Comparison of ENCODE assay signal across 9 mouse cellular contexts in genomic region chr1:106711356-106712125, GRCm38 (mm10). TPM values are rescaled to one million over a fixed set of nuclear protein-coding genes. Genes with fewer than 3 reads are reported as not detected.
DNase-seq lines count a peak whose midpoint lies in the region; ATAC-seq lines count a peak whose summit lies in the region.
"Had no signal": no experiment of that assay in that cellular context is flagged by ENCODE, and none has a peak within 500 bp of the region (broad histone marks: within the 10 kb centered on the region; RNA-seq: fewer than 3 reads in every experiment).

No protein-coding gene starts in this region.

- H3K4me2 ChIP-seq in heart, embryonic 14.5 days (ENCODE audit: low read length), result peak overlapping the region; percentile 95
- H3K4me2 ChIP-seq in hindbrain, embryonic 16.5 days (ENCODE audit: low read length), result peak overlapping the region; percentile 84
- H3K4me2 ChIP-seq in midbrain, embryonic 11.5 days, result peak overlapping the region; percentile 85

- H3K27ac ChIP-seq in heart, embryonic 14.5 days (replicated peaks in 1 of 2; ENCODE audit: control insufficient read depth in 1 of 2, insufficient read depth in 1 of 2, low read depth in 2 of 2, low read length in 2 of 2), result no peak overlapping the region
- no peak overlapping the region for H3K27ac ChIP-seq in brown adipose tissue, adult 24 weeks (replicated peaks; ENCODE audit: low read depth, low read length)
- no peak overlapping the region for H3K27ac ChIP-seq in hindbrain, embryonic 16.5 days (ENCODE audit: low read depth, low read length)
- H3K27ac ChIP-seq in midbrain, embryonic 11.5 days (ENCODE audit: low read depth, low read length), result no peak overlapping the region

- no peak for ATAC-seq in heart, embryonic 14.5 days (ENCODE audit: insufficient number of reproducible peaks, insufficient read depth, low FRiP score, low read depth)
- no peak for ATAC-seq in hindbrain, embryonic 16.5 days
- no peak for ATAC-seq in midbrain, embryonic 11.5 days (ENCODE audit: low FRiP score)

- H3K4me3 ChIP-seq in heart, embryonic 14.5 days (ENCODE audit: control insufficient read depth in 1 of 2, insufficient read depth in 1 of 2, low read depth in 1 of 2, low read length in 2 of 2), result peak overlapping the region; percentile 48 to 86
- H3K4me3 ChIP-seq in brown adipose tissue, adult 24 weeks (ENCODE audit: insufficient read depth, low read depth, low read length), result peak overlapping the region; percentile 56; the same call in 1 of the 2 replicates
- peak overlapping the region; percentile 65 for H3K4me3 ChIP-seq in hindbrain, embryonic 16.5 days (ENCODE audit: low read length)
- H3K4me3 ChIP-seq in midbrain, embryonic 11.5 days (ENCODE audit: low read depth, low read length), result no peak overlapping the region
- H3K4me3 ChIP-seq: erythroblast, embryonic 14.5 days had no signal

- peaks cover 7 to 20% of the 10 kb centered on the region in 2 experiments for H3K4me1 ChIP-seq in heart, embryonic 14.5 days (ENCODE audit: control insufficient read depth in 2 of 2, insufficient read depth in 2 of 2, low read length in 2 of 2)
- peaks cover 3% of the 10 kb centered on the region; the same call in 1 of the 2 replicates for H3K4me1 ChIP-seq in brown adipose tissue, adult 24 weeks (ENCODE audit: control insufficient read depth, insufficient read depth, insufficient read length, low read length)
- H3K4me1 ChIP-seq in hindbrain, embryonic 16.5 days (ENCODE audit: control insufficient read depth, insufficient read depth, low read depth, low read length), result peaks cover 14% of the 10 kb centered on the region
- peaks cover 13% of the 10 kb centered on the region for H3K4me1 ChIP-seq in midbrain, embryonic 11.5 days (ENCODE audit: control insufficient read depth, insufficient read depth, low read length)

- WGBS in heart, embryonic 14.5 days, result 50% methylated on average over 12 of the region's 12 CpGs
- 65% methylated on average over 12 of the region's 12 CpGs for WGBS in hindbrain, embryonic 16.5 days
- WGBS in midbrain, embryonic 11.5 days, result 76% methylated on average over 12 of the region's 12 CpGs

- no peak for DNase-seq in heart, adult 8-10 months (ENCODE audit: low spot score)
- DNase-seq in midbrain, embryonic 11.5 days (ENCODE audit: low spot score, missing footprints), result no peak
- DNase-seq in left cerebral cortex, adult 9 months (ENCODE audit: low spot score in 2 of 2), result no peak
- DNase-seq in adrenal gland, postnatal 36 days, result no peak
- no peak for DNase-seq in adrenal gland, adult 8-10 months

- H3K9me3 ChIP-seq in heart, embryonic 14.5 days (ENCODE audit: control insufficient read depth, low read length), result no peaks in the 10 kb centered on the region
- no peaks in the 10 kb centered on the region for H3K9me3 ChIP-seq in hindbrain, embryonic 16.5 days (ENCODE audit: control insufficient read depth, low read length)
- H3K9me3 ChIP-seq in midbrain, embryonic 11.5 days (ENCODE audit: control insufficient read depth, low read length), result no peaks in the 10 kb centered on the region

- H3K27me3 ChIP-seq in heart, embryonic 14.5 days (ENCODE audit: control insufficient read depth, insufficient read depth, low read length), result no peaks in the 10 kb centered on the region
- H3K27me3 ChIP-seq in hindbrain, embryonic 16.5 days (replicated peaks; ENCODE audit: control insufficient read depth, insufficient read depth, low read length), result no peaks in the 10 kb centered on the region
- no peaks in the 10 kb centered on the region for H3K27me3 ChIP-seq in midbrain, embryonic 11.5 days (ENCODE audit: control insufficient read depth, insufficient read depth, low read length)

- peak overlapping the region; percentile 90; the same call in 1 of the 2 replicates for H3K9ac ChIP-seq in heart, embryonic 14.5 days (ENCODE audit: low read length)
- H3K9ac ChIP-seq in hindbrain, embryonic 16.5 days (ENCODE audit: low read depth, low read length), result peak overlapping the region; percentile 72; the same call in 1 of the 2 replicates
- no peak overlapping the region for H3K9ac ChIP-seq in midbrain, embryonic 11.5 days (ENCODE audit: low read length)

- H3K36me3 ChIP-seq in heart, embryonic 14.5 days (ENCODE audit: control insufficient read depth, insufficient read depth, low read length), result no peaks in the 10 kb centered on the region
- no peaks in the 10 kb centered on the region for H3K36me3 ChIP-seq in hindbrain, embryonic 16.5 days (ENCODE audit: control insufficient read depth, insufficient read depth, low read length)
- H3K36me3 ChIP-seq in midbrain, embryonic 11.5 days (ENCODE audit: control insufficient read depth, insufficient read depth, low read length), result no peaks in the 10 kb centered on the region

RNA-seq across cellular contexts. Expression of gene Bcl2, which starts 2.5 kb away (rescaled TPM):
- 5.3 and 6.2 TPM in 2 replicates for polyA plus RNA-seq in heart, embryonic 14.5 days (2014; fragmentation: Nextera tagmentation; extraction: Ambion mirVana)
- 1 to 10 TPM; 3.7 to 5.4 (median 4.2) TPM for total RNA-seq in heart, adult 8-10 months (2022)
- 0.71 and 1.3 TPM in 2 replicates for polyA plus RNA-seq in brown adipose tissue, adult 24 weeks (2012; ENCODE audit: insufficient read depth, insufficient read length, missing spikeins)
- 16.4 and 17.5 TPM in 2 replicates for polyA plus RNA-seq in hindbrain, embryonic 16.5 days (2015; fragmentation: Nextera tagmentation; extraction: Ambion mirVana)
- 5.7 and 6.2 TPM in 2 replicates for polyA plus RNA-seq in midbrain, embryonic 11.5 days (2014; fragmentation: Nextera tagmentation; extraction: Ambion mirVana)
- total RNA-seq in adrenal gland, postnatal 36 days (2021), result 1 to 10 TPM; 5.2 to 6.8 TPM
- total RNA-seq in adrenal gland, adult 8-10 months (2022), result 1 to 10 TPM; 5.8 to 7.7 (median 6.9) TPM
- polyA plus RNA-seq: erythroblast, embryonic 14.5 days had no signal

RNA-seq across cellular contexts. Expression of gene Kdsr, which starts 48.0 kb away (rescaled TPM):
- polyA plus RNA-seq in heart, embryonic 14.5 days (2014; fragmentation: Nextera tagmentation; extraction: Ambion mirVana), result 9.8 and 11.2 TPM in 2 replicates
- total RNA-seq in heart, adult 8-10 months (2022), result 1 to 10 TPM; 4.3 to 7.5 (median 5.0) TPM
- 16.1 and 34.1 TPM in 2 replicates for polyA plus RNA-seq in brown adipose tissue, adult 24 weeks (2012; ENCODE audit: insufficient read depth, insufficient read length, missing spikeins)
- 14.9 and 16.3 TPM in 2 replicates for polyA plus RNA-seq in hindbrain, embryonic 16.5 days (2015; fragmentation: Nextera tagmentation; extraction: Ambion mirVana)
- 7.8 and 9.0 TPM in 2 replicates for polyA plus RNA-seq in midbrain, embryonic 11.5 days (2014; fragmentation: Nextera tagmentation; extraction: Ambion mirVana)
- total RNA-seq in adrenal gland, postnatal 36 days (2021), result 10 to 100 TPM; 29.9 to 49.8 TPM
- total RNA-seq in adrenal gland, adult 8-10 months (2022), result 10 to 100 TPM; 43.0 to 45.7 (median 45.4) TPM
